Mouse (Mus musculus) megakaryocyte-erythroid progenitor cell, adult 5 weeks (primary cell): ENCODE data around the gene Gm9733. TPM values are rescaled to one million over a fixed set of nuclear protein-coding genes. Genes with fewer than 3 reads are reported as not detected.

Source experiments
- polyA plus RNA-seq: library from polyadenylated mRNA; stranded (reverse); fragments of >175 nt; gene quantifications from 2 replicates; pipeline ENCODE4 v1.2.3, GENCODE M21; 2012

Gene Gm9733
- polyA plus RNA-seq = 0.16 TPM in 1 of 2 replicates, not detected in the other

DNA sequence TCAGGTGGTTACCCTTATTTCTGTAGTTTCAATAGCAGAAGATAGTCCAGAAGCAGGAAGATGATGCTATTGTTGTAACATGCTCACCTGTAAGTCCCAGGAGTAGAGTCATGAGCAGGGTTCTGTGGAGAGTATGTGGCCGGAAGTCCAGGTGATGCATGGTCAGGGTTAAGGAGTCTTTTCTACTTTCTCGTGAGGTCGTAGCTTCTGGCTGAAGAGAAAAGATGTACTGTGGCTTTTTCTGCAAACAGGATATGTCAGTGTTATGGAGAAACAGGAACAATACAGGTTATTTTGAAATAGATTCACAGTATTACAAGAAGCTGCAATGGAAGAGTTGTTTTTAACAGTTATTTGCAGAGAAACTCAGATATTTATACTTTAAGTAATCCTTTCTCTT lies at the start of gene Gm9733:
TSS of gene Gm9733 (minus strand) at position 240 of the 400 bp plus-strand sequence.

Other genes with a start within 250 kb of the Gm9733 start
- 0.11 TPM in 1 of 2 replicates, not detected in the other for gene Sirpb1a, start 94.2 kb upstream of the Gm9733 start, polyA plus RNA-seq
- gene Sirpb1b, start 242.8 kb upstream of the Gm9733 start, polyA plus RNA-seq = not detected in 2 replicates